In genomic region chr9:13633371-13633770, GRCm38 (mm10) we compare ENCODE assay signal across 13 mouse cellular contexts.
DNase-seq lines count a peak whose midpoint lies in the region; ATAC-seq and TF ChIP-seq lines count a peak whose summit lies in the region.
"Had no signal": no experiment of that assay in that cellular context is flagged by ENCODE, and none has a peak within 500 bp of the region (broad histone marks: within the 10 kb centered on the region; RNA-seq: fewer than 3 reads in every experiment).

No protein-coding gene starts in this region.

- H3K27ac ChIP-seq in limb, embryonic 13.5 days: peak overlapping the region; percentile 22; the same call in 1 of the 2 replicates
- H3K27ac ChIP-seq in limb, embryonic 10.5 days: no peak overlapping the region
- peak overlapping the region; percentile 41 for H3K27ac ChIP-seq in heart, embryonic 13.5 days (replicated peaks)
- 0 out of 2 replicates have a peak overlapping the region, but pooled peaks have one; percentile 18 for H3K27ac ChIP-seq in stomach, postnatal 0 days (replicated peaks)

- H3K4me1 ChIP-seq in limb, embryonic 13.5 days: peaks cover 25% of the 10 kb centered on the region
- H3K4me1 ChIP-seq in limb, embryonic 10.5 days: no peaks in the 10 kb centered on the region
- peaks cover 31% of the 10 kb centered on the region for H3K4me1 ChIP-seq in heart, embryonic 13.5 days
- H3K4me1 ChIP-seq in stomach, postnatal 0 days (replicated peaks; ENCODE audit: control insufficient read depth, insufficient read depth): 0 out of 2 replicates have a peak, but pooled peaks cover 2% of the 10 kb centered on the region

- no peaks in the 10 kb centered on the region for H3K27me3 ChIP-seq in limb, embryonic 13.5 days
- H3K27me3 ChIP-seq in limb, embryonic 10.5 days (ENCODE audit: low read depth, poor library complexity, severe bottlenecking): no peaks in the 10 kb centered on the region
- H3K27me3 ChIP-seq in heart, embryonic 13.5 days (replicated peaks): no peaks in the 10 kb centered on the region
- H3K27me3 ChIP-seq in stomach, postnatal 0 days (ENCODE audit: control insufficient read depth, insufficient read depth, low read length): no peaks in the 10 kb centered on the region

- no peak for TF ChIP-seq CTCF in stomach, postnatal 0 days (IDR thresholded peaks at IDR 0.05; ENCODE audit: low read depth)

- ATAC-seq in limb, embryonic 13.5 days (ENCODE audit: low FRiP score, low read depth): no peak
- peak; percentile 31; the same call in 1 of the 2 replicates for ATAC-seq in heart, embryonic 13.5 days (ENCODE audit: extremely low read depth, insufficient number of reproducible peaks, low FRiP score, low TSS enrichment)
- ATAC-seq in stomach, postnatal 0 days (ENCODE audit: low FRiP score, low TSS enrichment): no peak
- ATAC-seq: activated CD4-positive, CD25-positive, alpha-beta regulatory T cell, adult 4 months; intestine, embryonic 16.5 days; midbrain, embryonic 16.5 days had no signal

- H3K9me3 ChIP-seq in limb, embryonic 13.5 days: no peaks in the 10 kb centered on the region
- H3K9me3 ChIP-seq in limb, embryonic 10.5 days (replicated peaks): no peaks in the 10 kb centered on the region
- H3K9me3 ChIP-seq in heart, embryonic 13.5 days: no peaks in the 10 kb centered on the region
- no peaks in the 10 kb centered on the region for H3K9me3 ChIP-seq in stomach, postnatal 0 days (ENCODE audit: control insufficient read depth, low read length)

- DNase-seq in limb, embryonic 10.5 days (ENCODE audit: low spot score): no peak
- peak; percentile 44 for DNase-seq in kidney, postnatal 14 days
- DNase-seq in stomach, postnatal 0 days (ENCODE audit: low spot score): no peak
- DNase-seq in layer of hippocampus, postnatal 25 days (ENCODE audit: extremely low spot score in 1 of 2, low spot score in 1 of 2): no peak
- no peak for DNase-seq in thymus, postnatal 14 days
- DNase-seq in embryo, embryonic 9.5 days (ENCODE audit: extremely low spot score): no peak
- DNase-seq: cerebellum, adult 2 months had no signal

- WGBS in limb, embryonic 13.5 days: 52% methylated on average over 1 of the region's 1 CpGs
- 94% methylated on average over 1 of the region's 1 CpGs for WGBS in limb, embryonic 10.5 days
- WGBS in heart, embryonic 13.5 days: 41% methylated on average over 1 of the region's 1 CpGs
- 50% methylated on average over 1 of the region's 1 CpGs for WGBS in stomach, postnatal 0 days

- TF ChIP-seq EP300 in stomach, postnatal 0 days (optimal IDR thresholded peaks at IDR 0.05): no peak

- H3K4me3 ChIP-seq in limb, embryonic 13.5 days: no peak overlapping the region
- H3K4me3 ChIP-seq in limb, embryonic 10.5 days: no peak overlapping the region
- no peak overlapping the region for H3K4me3 ChIP-seq in heart, embryonic 13.5 days
- no peak overlapping the region for H3K4me3 ChIP-seq in stomach, postnatal 0 days (ENCODE audit: low read depth, low read length)

- no peak overlapping the region for H3K9ac ChIP-seq in limb, embryonic 13.5 days
- H3K9ac ChIP-seq in heart, embryonic 13.5 days: no peak overlapping the region
- H3K9ac ChIP-seq in stomach, postnatal 0 days (ENCODE audit: low read length): no peak overlapping the region

- no peak overlapping the region for H3K4me2 ChIP-seq in limb, embryonic 13.5 days (replicated peaks)
- H3K4me2 ChIP-seq in heart, embryonic 13.5 days: no peak overlapping the region
- H3K4me2 ChIP-seq in stomach, postnatal 0 days (replicated peaks; ENCODE audit: low read depth): no peak overlapping the region
- H3K4me2 ChIP-seq: liver, embryonic 11.5 days had no signal

- H3K36me3 ChIP-seq in limb, embryonic 13.5 days: no peaks in the 10 kb centered on the region
- H3K36me3 ChIP-seq in limb, embryonic 10.5 days: no peaks in the 10 kb centered on the region
- H3K36me3 ChIP-seq in heart, embryonic 13.5 days: 0 out of 2 replicates have a peak, but pooled peaks cover 2% of the 10 kb centered on the region
- no peaks in the 10 kb centered on the region for H3K36me3 ChIP-seq in stomach, postnatal 0 days (ENCODE audit: control insufficient read depth, insufficient read depth, low read length)
